Mouse (Mus musculus): ENCODE measurements around the gene Slc35d1. TPM values are rescaled to one million over a fixed set of nuclear protein-coding genes. Genes with fewer than 3 reads are reported as not detected.

Gene Slc35d1
- polyA plus RNA-seq, 1 experiment from 2014 or later = 9.6 TPM

- Histone ChIP-seq H3K4me1 (replicated peaks) (peaks cover 7% of the 10 kb centered on the region; the same call in 1 of the 2 replicates), H3K9ac (no peak overlapping the region), H3K27me3 (replicated peaks) (no peaks in the 10 kb centered on the region), H3K4me3 (replicated peaks) (no peak overlapping the region), H3K4me2 (replicated peaks) (peak overlapping the region; percentile 70), H3K36me3 (no peaks in the 10 kb centered on the region), H3K27ac (no peak overlapping the region), H3K9me3 (no peaks in the 10 kb centered on the region)
- WGBS = 80% methylated on average over 9 of the region's 9 CpGs
- ATAC-seq = no peak
Measured at GRCm38 (mm10) chr4:103120874-103121389, 94.0 kb downstream of the Slc35d1 start.

Other genes with a start within 250 kb of the Slc35d1 start
- gene Tctex1d1, start 236.6 kb downstream of the Slc35d1 start, polyA plus RNA-seq (2015; fragmentation: Nextera tagmentation; extraction: Ambion mirVana) = 0.51 and 0.58 TPM in 2 replicates
- 0.64 and 1.8 TPM in 2 replicates for gene Insl5, start 188.3 kb downstream of the Slc35d1 start, polyA plus RNA-seq (2015; fragmentation: Nextera tagmentation; extraction: Ambion mirVana)
- gene Mier1, start 100.8 kb downstream of the Slc35d1 start, polyA plus RNA-seq (2015; fragmentation: Nextera tagmentation; extraction: Ambion mirVana) = 36.0 and 42.5 TPM in 2 replicates
- gene Wdr78, start 100.6 kb downstream of the Slc35d1 start, polyA plus RNA-seq (2015; fragmentation: Nextera tagmentation; extraction: Ambion mirVana) = 1.6 and 1.8 TPM in 2 replicates
- not detected in 2 replicates for gene 4921539E11Rik, start 75.7 kb upstream of the Slc35d1 start, polyA plus RNA-seq (2015; fragmentation: Nextera tagmentation; extraction: Ambion mirVana)
- 22.5 and 23.0 TPM in 2 replicates for gene Oma1, start 98.6 kb upstream of the Slc35d1 start, polyA plus RNA-seq (2015; fragmentation: Nextera tagmentation; extraction: Ambion mirVana)